Mouse (Mus musculus) left cerebral cortex, postnatal 14 days (tissue): ENCODE results near the gene Med11. TPM values are rescaled to one million over a fixed set of nuclear protein-coding genes. Genes with fewer than 3 reads are reported as not detected.
"Not testable (repeated sequence)": the region's sequence is repeated elsewhere in the genome, so short reads cannot be mapped to it uniquely, and the experiment has no call there.

Experiments used
- DNase-seq, 2 experiments: peaks; one replicate each; pipeline ENCODE4 v3.0.0; 2021 to 2022; ENCODE audit warnings: low spot score in 2 of 2, mixed read lengths in 1 of 2
- intact Hi-C: fragments of 180-260 bp; cut with DNase I; formaldehyde crosslinking; loops from one replicate; pipeline ENCODE4 v1.15.1; 2025
- long read RNA-seq, 2 experiments: library from polyadenylated mRNA; stranded (forward); transcript quantifications; one replicate each; pipeline ENCODE4 v2.0.0; 2021
- total RNA-seq, 2 experiments: library from RNA; stranded (reverse); gene quantifications; 2 replicates each; pipeline ENCODE4 v1.2.3; 2021

Med11 gene
- 10 to 100 TPM; 14.4 to 15.9 TPM for total RNA-seq
- long read RNA-seq, experiment 1, partial matches to known transcripts = 0 of 7 reads
- long read RNA-seq, experiment 1, other reads (novel, unspliced or antisense) = 2 of 7 reads
- long read RNA-seq, experiment 2, partial matches to known transcripts = 0 of 10 reads
- long read RNA-seq, experiment 2, other reads (novel, unspliced or antisense) = 3 of 10 reads

DNA sequence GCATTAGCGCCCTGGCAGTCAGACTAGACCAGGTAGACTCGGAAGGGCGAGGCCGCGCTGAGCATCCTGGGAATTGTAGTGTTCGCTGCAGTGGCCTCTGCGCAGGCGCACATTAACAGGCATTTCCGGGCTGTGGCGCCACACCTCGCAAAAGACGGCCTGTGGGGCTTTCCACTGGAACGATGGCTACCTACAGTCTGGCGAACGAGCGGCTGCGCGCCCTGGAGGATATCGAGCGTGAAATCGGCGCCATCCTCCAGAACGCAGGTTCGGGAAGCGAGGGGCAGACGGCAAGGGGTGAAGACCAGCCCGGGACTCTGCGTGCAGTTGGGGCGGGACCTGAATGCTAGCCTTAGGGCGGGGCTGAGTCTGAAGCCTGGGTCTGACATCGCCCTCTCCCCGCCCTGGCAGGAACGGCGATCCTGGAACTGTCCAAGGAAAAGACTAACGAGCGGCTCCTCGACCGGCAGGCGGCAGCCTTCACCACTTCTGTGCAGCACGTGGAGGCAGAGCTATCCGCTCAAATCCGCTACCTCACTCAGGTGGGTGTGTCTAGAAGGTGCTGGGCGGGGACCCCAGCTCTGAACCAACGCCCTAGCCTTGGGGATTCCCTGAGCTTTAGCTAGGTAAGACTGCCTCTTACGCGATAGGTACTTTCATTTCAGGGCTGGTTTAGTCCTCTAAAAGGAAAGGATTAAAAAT, at the start of gene Med11:
Gene Med11, plus strand, starts transcription at position 123 of the 702 bp plus-strand sequence.
- intact Hi-C loops = loop anchor here (5.0 kb wide), 1 partner anchor 55 kb away; the partner anchor contains the start of gene Tm4sf5

DNA sequence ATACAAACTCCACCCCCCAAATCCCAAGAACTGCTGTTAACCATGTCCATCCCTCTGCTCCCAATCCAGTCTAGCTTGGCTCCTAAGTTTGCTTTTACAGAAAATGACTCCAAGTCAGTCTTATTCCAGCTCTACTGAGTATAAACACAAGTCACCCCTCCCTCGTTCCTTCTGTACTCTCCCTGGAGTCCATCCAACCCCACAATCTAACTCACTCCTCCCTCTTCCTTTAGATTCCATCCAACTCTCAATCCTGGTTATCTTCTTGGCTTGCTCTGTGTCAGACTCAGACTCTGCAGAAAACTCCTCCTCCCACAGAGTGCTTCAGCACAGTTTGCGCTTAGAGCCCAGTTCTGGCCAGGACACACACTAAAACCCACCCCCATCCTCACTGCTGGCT, 48.1 kb upstream of the Med11 start:
- intact Hi-C loops = no loop called here
- peak in 1 of 2 experiments; percentile 32 for DNase-seq

More for the DNA sequence above, at the start of gene Med11:
- DNase-seq = peak; percentile 95 to 96

GRCm38 (mm10) chr11:70409594-70410296, 42.0 kb upstream of the Med11 start, which contains the start of gene Pelp1:
Pelp1 (minus strand) TSS chr11:70410031.
- intact Hi-C loops = no loop called here

GRCm38 (mm10) chr11:70410297-70410643, 41.4 kb upstream of the Med11 start:
- intact Hi-C loops = no loop called here
- DNase-seq = no peak

More at GRCm38 (mm10) chr11:70409594-70410296, 42.0 kb upstream of the Med11 start, which contains the start of gene Pelp1:
- DNase-seq = peak; percentile 88 to 91

- intact Hi-C loops = no loop called here
Observed at GRCm38 (mm10) chr11:70412591-70412990, 39.1 kb upstream of the Med11 start.

DNA sequence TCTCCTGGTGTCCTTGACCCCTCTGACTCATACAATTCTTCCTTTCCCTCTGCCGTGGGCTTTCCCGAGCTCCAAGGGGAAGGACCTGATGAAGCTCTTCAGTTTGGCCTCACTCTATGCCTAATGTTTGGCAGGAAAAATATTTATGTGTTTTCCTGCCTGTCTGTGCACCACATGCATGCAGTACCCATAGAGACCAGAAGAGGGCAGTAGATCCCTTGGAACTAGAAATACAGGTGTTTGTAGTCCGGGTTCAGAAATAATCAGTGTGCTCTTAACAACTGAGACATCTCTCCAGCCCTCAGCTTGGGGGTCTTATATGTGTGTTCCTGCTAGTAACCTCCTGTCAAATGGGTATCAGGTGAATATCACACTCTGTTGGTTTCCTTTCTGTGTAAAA, 37.8 kb upstream of the Med11 start:
- peak; percentile 84 to 86 for DNase-seq
- intact Hi-C loops = loop anchor here (1.0 kb wide), 1 partner anchor 92 kb away; no protein-coding TSS in a partner anchor

More at GRCm38 (mm10) chr11:70412591-70412990, 39.1 kb upstream of the Med11 start:
- no peak for DNase-seq

DNA sequence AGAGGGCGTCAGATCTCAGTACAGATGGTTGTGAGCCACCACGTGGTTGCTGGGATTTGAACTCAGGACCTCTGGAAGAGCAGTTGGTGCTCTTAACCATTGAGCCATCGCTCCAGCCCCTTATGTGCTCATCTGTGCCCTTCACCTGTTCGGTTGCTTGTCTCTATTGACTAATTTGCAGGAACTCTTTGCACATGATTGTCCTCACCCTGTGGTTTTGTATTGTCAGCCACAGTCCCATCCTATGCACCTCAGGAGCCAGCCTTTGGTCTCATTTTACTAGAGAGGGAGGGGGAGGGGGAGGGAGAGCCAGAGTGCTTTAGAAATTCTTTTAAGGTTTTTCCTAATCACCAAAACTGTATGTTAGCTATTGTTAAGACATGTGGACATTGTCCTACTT, 33.5 kb upstream of the Med11 start:
- intact Hi-C loops = no loop called here
- DNase-seq = no peak

DNA sequence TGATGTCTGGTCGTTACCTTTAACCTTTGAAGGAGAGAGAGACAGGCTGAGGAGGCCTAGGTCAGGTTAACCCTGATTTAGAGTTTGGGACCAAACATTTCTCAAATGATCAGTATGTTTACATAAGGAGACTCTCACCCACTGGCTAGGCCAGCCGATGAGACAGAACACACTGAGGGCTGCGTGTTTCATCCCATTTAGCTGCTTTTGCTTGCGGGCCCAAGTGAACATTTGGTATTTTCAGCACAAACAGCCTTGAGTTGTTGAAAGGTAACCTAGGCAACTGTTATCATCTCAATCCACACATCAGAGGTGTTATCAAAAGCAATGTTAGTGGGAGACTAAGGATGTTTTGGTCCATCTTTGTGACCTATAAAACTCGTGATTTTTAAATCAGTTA, 32.2 kb upstream of the Med11 start:
- peak in 1 of 2 experiments; percentile 60 for DNase-seq
- intact Hi-C loops = no loop called here

DNA sequence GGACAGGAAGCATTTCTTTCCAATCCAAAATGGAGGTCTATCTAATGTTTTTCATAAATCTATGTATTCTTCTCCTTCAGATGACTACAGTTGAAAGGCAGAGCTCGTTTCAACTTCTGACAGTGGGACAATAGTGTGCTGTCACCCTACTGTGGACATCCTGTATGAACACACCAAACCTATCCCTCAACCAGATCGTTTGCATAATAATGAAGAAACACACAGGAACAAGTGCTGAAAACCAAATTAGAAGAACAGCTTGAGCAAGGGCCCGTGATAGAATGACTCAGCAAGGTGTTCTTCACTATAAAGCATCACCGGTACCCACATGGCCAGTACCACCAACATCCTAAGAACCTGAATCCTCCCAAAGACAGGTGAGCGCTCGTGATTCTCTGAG, 25.1 kb upstream of the Med11 start:
- DNase-seq, intact Hi-C loops: not testable (repeated sequence)

DNA sequence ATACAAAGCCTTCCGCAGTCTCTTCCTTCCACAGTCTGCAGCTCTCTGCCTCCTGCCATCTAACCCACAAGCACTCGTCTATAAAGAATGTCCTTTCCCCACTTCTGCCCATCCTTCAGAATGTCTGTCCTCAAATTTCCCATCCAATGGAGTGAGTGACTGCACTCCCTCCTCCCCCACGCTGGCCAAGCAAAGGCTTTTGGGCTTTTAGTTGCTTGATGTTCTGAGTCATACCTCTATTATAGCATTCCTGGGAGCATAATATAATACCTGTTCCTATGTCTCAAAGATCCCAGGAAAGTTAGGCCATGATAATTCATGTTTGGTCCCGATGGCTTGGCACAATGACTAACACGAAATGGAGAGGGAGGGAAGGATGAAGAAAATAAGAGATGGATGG, 20.1 kb upstream of the Med11 start:
- DNase-seq = no peak

DNA sequence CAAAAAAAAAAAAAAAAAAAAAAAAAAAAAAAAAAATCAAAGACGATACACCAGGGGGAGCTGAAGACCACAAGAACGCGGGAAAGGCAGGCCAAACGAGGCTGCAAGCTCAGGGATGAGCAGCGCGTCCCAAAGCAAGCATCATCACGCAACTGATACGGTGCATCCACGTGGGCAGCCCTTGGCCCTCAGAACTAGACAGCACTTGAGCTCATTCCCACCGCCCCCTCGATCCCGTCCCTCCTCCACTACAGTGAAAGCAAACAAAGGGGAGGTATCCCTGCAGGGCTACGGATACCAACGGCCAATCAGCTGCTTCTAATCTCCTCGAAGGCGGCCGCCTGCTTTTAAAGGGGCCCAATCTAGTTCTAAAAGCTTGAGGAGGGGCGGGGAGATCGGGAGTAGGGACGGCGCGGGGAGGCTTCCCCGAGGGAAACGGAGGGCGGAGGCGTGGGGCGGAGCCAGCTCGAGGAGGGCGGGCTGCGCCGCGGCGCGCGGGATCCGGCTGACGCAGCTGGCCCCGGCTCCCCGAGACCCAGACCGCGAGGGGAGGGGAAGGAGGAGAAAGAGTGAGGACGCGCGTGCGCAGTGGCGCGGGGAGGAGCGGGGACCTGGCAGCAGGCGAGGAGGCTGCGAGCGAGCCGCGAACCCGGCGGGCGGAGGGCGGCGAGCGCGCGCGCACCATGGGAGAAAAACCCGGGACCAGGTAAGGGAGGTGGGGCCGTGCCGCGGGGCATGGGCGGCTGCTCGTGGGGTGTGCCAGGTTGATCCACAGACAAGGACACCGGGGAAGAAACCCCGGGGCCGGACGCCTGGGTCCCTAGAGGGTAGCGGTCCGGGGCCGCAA, 19.4 kb upstream of the Med11 start, which contains the start of gene Arrb2:
Gene Arrb2, plus strand, starts transcription at position 588 of the 847 bp plus-strand sequence.
- intact Hi-C loops = loop anchor here (5.0 to 10.0 kb wide), 3 partner anchors 75 to 325 kb away; partner anchors contain the start of genes Rnf167, Slc25a11 and Tm4sf5
- peak; percentile 98 to 99 for DNase-seq

More for the DNA sequence above, 20.1 kb upstream of the Med11 start:
- intact Hi-C loops = loop anchor here (5.0 to 10.0 kb wide), 3 partner anchors 76 to 326 kb away; partner anchors contain the start of genes Rnf167, Slc25a11 and Tm4sf5

- intact Hi-C loops = loop anchor here (5.0 to 10.0 kb wide), 3 partner anchors 74 to 324 kb away; partner anchors contain the start of genes Rnf167, Slc25a11 and Tm4sf5
- DNase-seq = peak in 1 of 2 experiments; percentile 36
Observed at GRCm38 (mm10) chr11:70432895-70433568, 18.7 kb upstream of the Med11 start.

- DNase-seq = no peak
- intact Hi-C loops = loop anchor here (5.0 to 10.0 kb wide), 3 partner anchors 74 to 324 kb away; partner anchors contain the start of genes Rnf167, Slc25a11 and Tm4sf5
Observed at GRCm38 (mm10) chr11:70433569-70433943, 18.2 kb upstream of the Med11 start.

- DNase-seq = no peak
- intact Hi-C loops = loop anchor here (5.0 to 10.0 kb wide), 3 partner anchors 73 to 323 kb away; partner anchors contain the start of genes Rnf167, Slc25a11 and Tm4sf5
Observed at GRCm38 (mm10) chr11:70433951-70434350, 17.8 kb upstream of the Med11 start.

DNA sequence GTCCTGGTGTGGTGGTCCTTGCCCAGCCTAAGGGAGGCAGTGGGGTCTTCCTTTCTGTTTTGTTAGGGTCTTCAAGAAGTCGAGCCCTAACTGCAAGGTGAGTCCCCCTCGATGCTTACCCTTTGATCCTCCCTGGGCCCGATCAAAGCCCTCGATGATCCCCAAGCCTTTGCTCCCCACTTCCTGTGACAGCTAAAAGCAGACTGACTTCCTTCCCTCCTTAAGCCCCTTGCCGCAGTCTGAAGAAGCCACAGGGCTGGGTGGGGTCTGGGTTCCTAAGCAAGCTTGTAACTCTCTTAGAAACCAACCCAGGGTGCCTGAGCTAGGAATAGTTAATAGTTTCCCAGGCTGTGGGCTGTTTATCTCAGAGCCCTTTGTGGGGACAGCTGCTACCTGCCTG, 16.2 kb upstream of the Med11 start:
- intact Hi-C loops = loop anchor here (10.0 kb wide), 1 partner anchor 209 kb away; the partner anchor contains the start of genes Rnf167 and Slc25a11
- no peak for DNase-seq

DNA sequence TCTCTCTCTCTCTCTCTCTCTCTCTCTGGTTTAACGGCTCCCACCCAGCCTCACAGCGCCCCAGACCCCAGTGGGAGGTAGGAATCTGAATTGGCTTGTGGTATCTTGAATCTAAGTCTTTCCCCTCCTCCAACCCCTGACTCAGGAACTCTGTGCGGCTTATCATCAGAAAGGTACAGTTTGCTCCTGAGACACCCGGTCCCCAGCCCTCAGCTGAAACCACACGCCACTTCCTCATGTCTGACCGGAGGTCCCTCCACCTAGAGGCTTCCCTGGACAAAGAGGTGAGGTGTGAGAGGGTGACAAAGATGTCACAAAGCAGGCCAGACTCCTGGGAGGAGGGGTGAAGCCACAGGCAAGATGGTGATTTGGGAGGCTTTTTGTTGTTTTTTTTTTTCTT, 14.3 kb upstream of the Med11 start:
- intact Hi-C loops = loop anchor here (10.0 kb wide), 1 partner anchor 207 kb away; the partner anchor contains the start of genes Rnf167 and Slc25a11
- DNase-seq = no peak

DNA sequence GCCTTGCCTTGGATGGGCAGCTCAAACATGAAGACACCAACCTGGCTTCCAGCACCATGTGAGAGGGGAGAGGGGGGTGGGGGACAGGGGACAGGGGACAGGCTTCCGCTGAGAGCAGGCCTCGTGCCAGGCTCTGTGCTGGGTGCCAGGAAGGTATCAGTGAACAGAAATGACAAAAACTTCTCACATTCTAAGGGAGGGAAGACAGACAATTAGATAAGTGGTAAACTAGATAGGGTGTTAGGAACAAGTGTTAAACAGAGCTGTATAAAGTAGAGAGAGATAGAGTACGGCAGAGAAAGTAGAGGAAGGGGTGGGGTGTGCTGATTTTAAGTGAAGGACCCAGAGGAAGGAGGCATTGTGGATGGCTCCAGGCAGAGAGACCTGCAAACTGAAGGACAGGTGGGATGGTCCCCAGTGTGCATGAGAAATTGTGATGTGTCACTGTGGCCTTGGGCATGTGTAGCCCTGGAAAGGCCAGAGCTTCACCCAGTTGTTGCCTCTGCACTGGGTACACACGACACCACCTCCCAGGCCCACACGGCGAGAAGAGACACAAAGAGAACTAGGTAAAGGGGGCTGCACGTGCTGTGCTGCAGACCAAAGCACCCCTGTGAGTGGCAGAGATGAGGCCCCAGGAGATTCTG, 12.9 kb upstream of the Med11 start:
- intact Hi-C loops = loop anchor here (10.0 kb wide), 1 partner anchor 206 kb away; the partner anchor contains the start of genes Rnf167 and Slc25a11
- no peak for DNase-seq
